Mouse (Mus musculus) erythroid progenitor cell, adult 5-6 weeks (primary cell): ENCODE results near the gene Pip5k1b. TPM values are rescaled to one million over a fixed set of nuclear protein-coding genes. Genes with fewer than 3 reads are reported as not detected.

ENCODE experiments used
- ATAC-seq: replicated peaks from 2 replicates; pipeline ENCODE4 v1.8.0; 2016; ENCODE audit warnings: moderate number of reproducible peaks, mild to moderate bottlenecking, moderate TSS enrichment, inconsistent platforms; ENCODE audit not compliant: poor library complexity, low FRiP score, severe bottlenecking
- total RNA-seq, 2 experiments: library from RNA; stranded (forward) in 1 of 2; stranded (reverse) in 1 of 2; fragments of 150-400 nt in 1 of 2; fragments of 186-747, 209-891 nt in 1 of 2; gene quantifications; 2 replicates each; pipeline versions ENCODE4 v1.2.3 to v1.2.4; 2015 to 2017; ENCODE audit warnings: low replicate concordance in 2 of 2

Pip5k1b gene
- total RNA-seq, 2 experiments from 2014 or later = 70.0 to 96.8 TPM

- ATAC-seq = peak; percentile 45; the same call in 1 of the 2 replicates
Measured at GRCm38 (mm10) chr19:24546153-24546552, 9.5 kb downstream of the Pip5k1b start.

- no peak for ATAC-seq
Measured at GRCm38 (mm10) chr19:24543386-24544350, 12.0 kb downstream of the Pip5k1b start.

- ATAC-seq = no peak
Measured at GRCm38 (mm10) chr19:24542293-24542675, 13.4 kb downstream of the Pip5k1b start.

GRCm38 (mm10) chr19:24541669-24542292, 13.9 kb downstream of the Pip5k1b start:
- no peak for ATAC-seq

- no peak for ATAC-seq
Measured at GRCm38 (mm10) chr19:24540952-24541668, 14.6 kb downstream of the Pip5k1b start.

- ATAC-seq = no peak
Measured at GRCm38 (mm10) chr19:24539041-24539440, 16.6 kb downstream of the Pip5k1b start.

GRCm38 (mm10) chr19:24538181-24538580, 17.5 kb downstream of the Pip5k1b start:
- no peak for ATAC-seq

- ATAC-seq = no peak
Measured at GRCm38 (mm10) chr19:24537691-24538090, 18.0 kb downstream of the Pip5k1b start.

GRCm38 (mm10) chr19:24536920-24537319, 18.8 kb downstream of the Pip5k1b start:
- no peak for ATAC-seq

- ATAC-seq = no peak
Measured at GRCm38 (mm10) chr19:24536280-24536679, 19.4 kb downstream of the Pip5k1b start.

- ATAC-seq = peak; percentile 83
Measured at GRCm38 (mm10) chr19:24535161-24535560, 20.5 kb downstream of the Pip5k1b start.

GRCm38 (mm10) chr19:24534733-24535132, 20.9 kb downstream of the Pip5k1b start:
- ATAC-seq = peak; percentile 96

- peak; percentile 35; the same call in 1 of the 2 replicates for ATAC-seq
Measured at GRCm38 (mm10) chr19:24528910-24529561, 26.6 kb downstream of the Pip5k1b start.

GRCm38 (mm10) chr19:24528129-24528730, 27.4 kb downstream of the Pip5k1b start:
- ATAC-seq = peak; percentile 83

GRCm38 (mm10) chr19:24527613-24527948, 28.1 kb downstream of the Pip5k1b start:
- ATAC-seq = peak; percentile 33; the same call in 1 of the 2 replicates

GRCm38 (mm10) chr19:24526731-24527612, 28.7 kb downstream of the Pip5k1b start:
- ATAC-seq = 0 out of 2 replicates have a peak, but pooled peaks have one; percentile 41

- ATAC-seq = no peak
Measured at GRCm38 (mm10) chr19:24523476-24524313, 32.0 kb downstream of the Pip5k1b start.

- no peak for ATAC-seq
Measured at GRCm38 (mm10) chr19:24521997-24522396, 33.7 kb downstream of the Pip5k1b start.
